Mouse (Mus musculus) forebrain, embryonic 15.5 days (tissue): ENCODE measurements around the gene Masp2. TPM values are rescaled to one million over a fixed set of nuclear protein-coding genes. Genes with fewer than 3 reads are reported as not detected.
A peak's percentile ranks its signal among the peaks of the same experiment; 100 is the strongest.

Source experiments
- ATAC-seq: fragments of 200-750 bp; cut with Nextera tagmentation; replicated peaks from 2 replicates; pipeline ENCODE4 v1.8.0; 2017; ENCODE audit warnings: mild to moderate bottlenecking, moderate TSS enrichment, moderate library complexity
- H3K27ac ChIP-seq: fragments of 300-500 bp; sonication (generic); replicated peaks from 2 replicates; pipeline ENCODE4 v1.5.1; 2015; ENCODE audit warnings: mild to moderate bottlenecking, inconsistent platforms
- H3K27me3 ChIP-seq: fragments of 300-500 bp; sonication (generic); 2 replicates; pipeline ENCODE4 v1.6.1; 2015; ENCODE audit warnings: inconsistent platforms
- H3K36me3 ChIP-seq: fragments of 300-500 bp; sonication (generic); 2 replicates; pipeline ENCODE4 v1.6.1; 2015; ENCODE audit warnings: mild to moderate bottlenecking, inconsistent platforms
- H3K4me1 ChIP-seq: fragments of 300-500 bp; sonication (generic); 2 replicates; pipeline ENCODE4 v1.6.1; 2015; ENCODE audit warnings: inconsistent platforms
- H3K4me2 ChIP-seq: fragments of 300-500 bp; sonication (generic); replicated peaks from 2 replicates; pipeline ENCODE4 v1.6.1; 2015; ENCODE audit warnings: mild to moderate bottlenecking, inconsistent platforms
- H3K4me3 ChIP-seq: fragments of 300-500 bp; sonication (generic); 2 replicates; pipeline ENCODE4 v1.5.1; 2015; ENCODE audit warnings: mild to moderate bottlenecking, inconsistent platforms
- H3K9ac ChIP-seq: fragments of 300-500 bp; sonication (generic); replicated peaks from 2 replicates; pipeline ENCODE4 v1.6.1; 2015; ENCODE audit warnings: mild to moderate bottlenecking, inconsistent platforms
- H3K9me3 ChIP-seq: fragments of 300-500 bp; sonication (generic); 2 replicates; pipeline ENCODE4 v1.6.1; 2016; ENCODE audit warnings: inconsistent platforms
- WGBS: fragments of 180-500 bp; shearing (Covaris S2); methylation state at CpG from one replicate; pipeline ENCODE4 v1.1.7; 2015; ENCODE audit warnings: mixed read lengths; 5-methylcytosine and 5-hydroxymethylcytosine counted together
- polyA plus RNA-seq: library from polyadenylated mRNA; unstranded; fragments of >200 nt; fragmentation: Nextera tagmentation; extraction: Ambion mirVana; gene quantifications from 2 replicates; pipeline ENCODE4 v1.2.1, GENCODE M21; 2015

Masp2 gene
- polyA plus RNA-seq = 0.68 and 1.1 TPM in 2 replicates

DNA sequence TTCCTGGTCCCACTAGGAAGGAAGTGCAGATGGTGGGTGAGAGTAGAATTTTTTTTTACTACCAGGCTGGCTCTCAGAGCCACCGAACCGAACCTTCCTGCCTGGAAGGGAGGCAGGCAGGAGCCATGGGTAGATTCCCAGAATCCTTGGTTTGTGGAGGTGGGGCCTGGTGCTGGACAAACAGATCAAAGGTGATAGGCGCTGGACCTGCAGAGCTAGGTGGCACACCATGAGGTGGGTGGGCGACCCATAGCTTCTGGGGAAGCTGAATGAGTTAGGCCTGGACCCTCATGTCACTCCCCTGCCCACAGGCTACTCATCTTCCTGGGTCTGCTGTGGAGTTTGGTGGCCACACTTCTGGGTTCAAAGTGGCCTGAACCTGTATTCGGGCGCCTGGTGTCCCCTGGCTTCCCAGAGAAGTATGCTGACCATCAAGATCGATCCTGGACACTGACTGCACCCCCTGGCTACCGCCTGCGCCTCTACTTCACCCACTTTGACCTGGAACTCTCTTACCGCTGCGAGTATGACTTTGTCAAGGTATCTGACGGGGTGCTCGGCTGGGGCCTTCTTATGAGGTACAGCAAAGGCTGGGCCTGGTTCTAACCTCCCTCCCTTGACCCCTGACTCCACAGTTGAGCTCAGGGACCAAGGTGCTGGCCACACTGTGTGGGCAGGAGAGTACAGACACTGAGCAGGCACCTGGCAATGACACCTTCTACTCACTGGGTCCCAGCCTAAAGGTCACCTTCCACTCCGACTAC, at the start of gene Masp2:
Gene Masp2 (plus strand): TSS at position 198 of the 764 bp plus-strand sequence.
- Histone ChIP-seq H3K4me1 (no peaks in the 10 kb centered on the region), H3K4me2 (no peak within 1 kb of the TSS), H3K9ac (no peak within 1 kb of the TSS), H3K4me3 (no peak within 1 kb of the TSS), H3K9me3 (no peaks in the 10 kb centered on the region), H3K27me3 (no peaks in the 10 kb centered on the region), H3K27ac (no peak within 1 kb of the TSS), H3K36me3 (peaks cover 13% of the 10 kb centered on the region; the same call in 1 of the 2 replicates)
- 90% methylated on average over 14 of the region's 14 CpGs for WGBS
- ATAC-seq = no peak

DNA sequence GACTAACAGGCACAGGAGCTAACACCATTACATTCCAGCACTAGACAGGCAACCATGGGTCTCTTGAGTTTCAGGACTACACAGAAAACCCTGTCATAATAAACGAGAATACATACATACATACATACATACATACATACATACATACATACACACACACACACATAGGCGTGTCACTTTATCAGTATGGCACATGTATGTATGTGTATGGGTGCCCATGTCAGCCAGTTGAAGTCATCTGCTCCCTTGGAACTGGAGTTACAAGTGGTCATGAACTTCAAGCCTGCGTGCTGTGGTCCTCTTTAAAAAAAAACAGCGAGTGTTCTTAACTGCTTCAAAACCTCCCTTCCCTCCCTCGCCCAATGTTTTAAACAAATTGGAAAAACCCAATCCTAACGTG, 44.6 kb upstream of the Masp2 start:
- peak overlapping the region; percentile 92 for H3K9ac ChIP-seq
- peak overlapping the region; percentile 94 for H3K27ac ChIP-seq
- no peaks in the 10 kb centered on the region for H3K27me3 ChIP-seq
- ATAC-seq = peak; percentile 65; the same call in 1 of the 2 replicates
- WGBS = 30% methylated on average over 6 of the region's 6 CpGs
- no peaks in the 10 kb centered on the region for H3K9me3 ChIP-seq
- H3K4me2 ChIP-seq = peak overlapping the region; percentile 55
- H3K4me1 ChIP-seq = peaks cover 14% of the 10 kb centered on the region
- peaks cover 70% of the 10 kb centered on the region for H3K36me3 ChIP-seq
- H3K4me3 ChIP-seq = peak overlapping the region; percentile 66

DNA sequence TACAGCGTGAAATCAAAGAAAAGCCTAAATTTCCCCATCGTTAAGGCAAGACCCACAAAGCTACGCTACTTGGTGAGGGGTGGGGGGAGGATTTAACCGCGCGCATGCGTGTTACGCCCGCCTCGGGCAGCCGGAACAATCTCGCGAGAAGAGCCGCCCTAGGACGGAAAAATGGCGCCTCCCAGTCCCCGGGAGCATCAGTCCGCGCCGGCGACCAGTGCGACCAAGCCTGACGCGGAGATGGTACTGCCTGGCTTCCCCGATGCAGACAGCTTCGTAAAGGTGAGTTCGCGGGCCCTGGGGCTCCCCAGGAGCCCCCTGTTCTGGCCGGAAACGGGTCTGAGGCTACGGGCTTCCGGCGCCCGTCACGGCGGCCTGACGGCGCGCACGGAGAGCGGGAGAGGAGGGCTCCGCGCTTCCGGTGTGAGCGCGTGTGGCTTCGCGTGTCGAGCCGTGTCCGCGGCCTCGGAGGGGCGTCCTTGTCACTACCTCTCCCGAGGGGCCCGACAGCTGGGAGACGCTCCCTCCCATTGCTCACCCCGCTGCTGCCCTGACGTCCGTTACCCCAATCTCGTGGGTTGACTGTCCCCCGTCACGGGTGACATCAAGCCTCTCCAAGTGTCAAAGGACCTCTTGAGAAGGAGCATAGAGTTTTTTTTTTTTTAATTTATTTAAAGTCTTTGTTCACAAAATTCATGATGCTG, 43.9 kb upstream of the Masp2 start, which contains the start of gene Exosc10:
Gene Exosc10 (plus strand): TSS at position 133 of the 704 bp plus-strand sequence.
- Histone ChIP-seq H3K9me3 (no peaks in the 10 kb centered on the region), H3K4me1 (peaks cover 14% of the 10 kb centered on the region), H3K36me3 (peaks cover 70% of the 10 kb centered on the region), H3K4me3 (peak within 1 kb of the TSS; percentile 66), H3K27ac (peak within 1 kb of the TSS; percentile 94), H3K4me2 (peak within 1 kb of the TSS; percentile 55), H3K27me3 (no peaks in the 10 kb centered on the region), H3K9ac (peak within 1 kb of the TSS; percentile 92)
- ATAC-seq = peak; percentile 95
- under 1% methylated on average over 61 of the region's 63 CpGs for WGBS

DNA sequence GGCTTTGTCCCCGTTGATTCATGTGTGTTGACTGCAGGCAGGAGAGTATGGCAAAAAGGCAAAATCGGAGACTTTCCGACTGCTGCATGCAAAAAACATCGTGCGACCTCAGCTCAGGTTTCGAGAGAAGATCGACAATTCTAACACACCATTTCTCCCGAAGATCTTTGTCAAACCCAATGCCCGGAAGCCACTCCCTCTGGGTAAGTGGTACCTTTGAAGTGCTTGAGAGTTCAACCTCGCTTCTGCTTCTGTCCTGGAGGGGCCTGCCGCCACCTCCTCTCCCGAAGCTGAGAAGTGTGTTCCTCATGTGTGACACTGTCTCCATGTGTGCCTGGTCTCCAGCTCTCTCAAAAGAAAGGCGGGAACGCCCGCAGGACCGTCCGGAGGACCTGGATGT, 39.7 kb upstream of the Masp2 start:
- Histone ChIP-seq H3K27me3 (no peaks in the 10 kb centered on the region), H3K9ac (no peak overlapping the region), H3K4me1 (peaks cover 12% of the 10 kb centered on the region), H3K27ac (no peak overlapping the region), H3K4me2 (no peak overlapping the region), H3K36me3 (peaks cover 77% of the 10 kb centered on the region), H3K4me3 (no peak overlapping the region), H3K9me3 (no peaks in the 10 kb centered on the region)
- no peak for ATAC-seq
- 91% methylated on average over 17 of the region's 17 CpGs for WGBS

DNA sequence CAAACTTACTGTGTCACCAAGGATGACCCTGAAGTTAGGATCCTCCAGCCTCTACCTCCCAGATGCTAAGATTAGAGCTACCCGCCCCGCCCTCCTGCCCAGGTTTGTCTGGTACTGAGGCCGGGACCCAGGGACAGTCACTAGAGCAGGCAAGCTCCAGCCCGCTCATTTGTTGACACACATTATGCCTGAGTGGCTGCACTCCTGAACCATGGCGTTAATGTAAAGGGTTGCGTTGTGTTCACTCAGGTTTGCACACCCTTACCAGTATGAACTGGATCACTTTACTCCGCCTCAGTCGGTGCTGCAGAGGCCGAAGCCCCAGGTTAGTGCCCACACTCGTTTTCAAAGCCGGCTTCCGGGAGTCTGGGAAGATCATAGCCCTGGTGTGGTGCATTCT, 38.8 kb upstream of the Masp2 start:
- Histone ChIP-seq H3K4me2 (no peak overlapping the region), H3K9ac (no peak overlapping the region), H3K36me3 (peaks cover 86% of the 10 kb centered on the region), H3K4me3 (no peak overlapping the region), H3K27me3 (no peaks in the 10 kb centered on the region), H3K9me3 (no peaks in the 10 kb centered on the region), H3K27ac (no peak overlapping the region), H3K4me1 (peaks cover 8% of the 10 kb centered on the region)
- ATAC-seq = no peak
- WGBS = 93% methylated on average over 12 of the region's 12 CpGs

DNA sequence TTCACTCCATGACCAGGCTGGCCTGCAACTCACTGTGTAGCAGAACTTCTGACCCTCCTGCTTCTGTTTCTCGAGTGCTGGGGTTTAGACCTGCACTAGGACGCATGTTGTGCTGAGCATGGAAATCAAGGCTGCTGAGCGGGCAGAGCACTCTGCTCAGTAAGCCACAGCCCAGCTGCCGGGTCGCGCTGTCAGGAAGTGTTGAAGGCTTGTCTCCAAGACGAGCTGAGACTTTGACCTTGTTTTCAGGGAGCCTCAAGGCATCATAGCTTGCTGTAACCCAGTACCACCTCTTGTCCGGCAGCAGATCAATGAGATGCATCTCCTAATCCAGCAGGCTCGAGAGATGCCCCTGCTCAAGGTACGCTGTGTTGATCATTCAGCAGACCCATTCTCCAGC, 32.2 kb upstream of the Masp2 start:
- 90% methylated on average over 10 of the region's 10 CpGs for WGBS
- H3K36me3 ChIP-seq = peaks cover 97% of the 10 kb centered on the region

DNA sequence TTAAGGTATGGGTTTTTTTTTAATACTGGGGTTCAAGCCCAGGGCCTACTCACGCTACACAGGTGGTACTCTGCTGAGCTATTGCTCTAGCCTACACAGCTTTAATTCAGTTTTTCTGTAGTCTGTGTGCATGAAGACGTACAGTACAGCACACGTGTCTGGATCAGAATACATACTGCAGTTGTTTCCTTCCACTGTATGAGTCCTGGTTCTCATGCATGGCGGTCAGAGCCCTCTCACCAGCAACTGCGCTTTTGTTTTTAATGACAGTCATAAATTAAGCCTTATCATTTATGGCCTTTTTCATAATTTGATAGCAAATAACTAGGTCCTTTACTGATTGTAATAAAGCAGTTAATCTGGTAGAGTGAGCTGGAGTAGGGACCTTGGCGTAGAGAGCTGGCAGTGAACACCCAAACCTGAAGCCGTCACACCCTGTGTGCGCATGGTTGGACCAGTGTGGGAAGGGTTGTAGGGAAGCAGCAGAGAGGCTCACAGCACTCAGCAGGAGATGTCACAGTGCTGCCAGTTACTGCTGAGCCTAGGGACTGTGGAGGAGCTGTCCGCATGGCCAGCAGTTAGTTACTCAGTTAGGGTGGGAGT, 31.6 kb upstream of the Masp2 start:
- no peaks in the 10 kb centered on the region for H3K4me1 ChIP-seq
- H3K36me3 ChIP-seq = peaks cover 97% of the 10 kb centered on the region
- no peaks in the 10 kb centered on the region for H3K9me3 ChIP-seq
- H3K27me3 ChIP-seq = no peaks in the 10 kb centered on the region
- H3K27ac ChIP-seq = no peak overlapping the region
- no peak overlapping the region for H3K4me3 ChIP-seq
- no peak for ATAC-seq
- WGBS = 95% methylated on average over 9 of the region's 9 CpGs
- no peak overlapping the region for H3K9ac ChIP-seq
- H3K4me2 ChIP-seq = no peak overlapping the region

More for the DNA sequence above, 32.2 kb upstream of the Masp2 start:
- Histone ChIP-seq H3K27ac (no peak overlapping the region), H3K27me3 (no peaks in the 10 kb centered on the region), H3K9ac (no peak overlapping the region), H3K4me3 (no peak overlapping the region), H3K4me2 (no peak overlapping the region), H3K4me1 (no peaks in the 10 kb centered on the region), H3K9me3 (no peaks in the 10 kb centered on the region)
- no peak for ATAC-seq

DNA sequence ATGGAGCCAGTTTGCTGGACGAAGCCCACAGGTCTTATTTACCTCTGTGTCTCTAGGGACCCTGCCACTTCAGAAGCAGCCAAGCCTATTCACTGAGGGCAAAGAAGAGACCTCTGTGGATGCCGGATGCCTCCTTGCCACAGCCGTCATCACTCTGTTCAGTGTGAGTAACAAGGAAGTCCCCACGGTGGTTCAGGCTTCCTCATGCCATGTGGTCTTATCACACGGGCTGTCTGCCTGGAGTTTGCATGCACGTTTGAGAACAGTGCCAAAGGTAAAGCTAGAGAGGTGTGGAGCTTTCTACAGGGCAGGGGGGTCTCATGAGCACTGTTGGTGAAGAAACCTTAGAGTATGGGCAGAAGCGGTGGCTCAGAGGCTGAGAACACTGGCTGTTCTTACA, 29.1 kb upstream of the Masp2 start:
- Histone ChIP-seq H3K27me3 (no peaks in the 10 kb centered on the region), H3K4me1 (no peaks in the 10 kb centered on the region), H3K9me3 (no peaks in the 10 kb centered on the region), H3K36me3 (peaks cover 91% of the 10 kb centered on the region), H3K4me3 (no peak overlapping the region), H3K4me2 (no peak overlapping the region), H3K27ac (no peak overlapping the region), H3K9ac (no peak overlapping the region)
- 94% methylated on average over 7 of the region's 7 CpGs for WGBS
- ATAC-seq = no peak

DNA sequence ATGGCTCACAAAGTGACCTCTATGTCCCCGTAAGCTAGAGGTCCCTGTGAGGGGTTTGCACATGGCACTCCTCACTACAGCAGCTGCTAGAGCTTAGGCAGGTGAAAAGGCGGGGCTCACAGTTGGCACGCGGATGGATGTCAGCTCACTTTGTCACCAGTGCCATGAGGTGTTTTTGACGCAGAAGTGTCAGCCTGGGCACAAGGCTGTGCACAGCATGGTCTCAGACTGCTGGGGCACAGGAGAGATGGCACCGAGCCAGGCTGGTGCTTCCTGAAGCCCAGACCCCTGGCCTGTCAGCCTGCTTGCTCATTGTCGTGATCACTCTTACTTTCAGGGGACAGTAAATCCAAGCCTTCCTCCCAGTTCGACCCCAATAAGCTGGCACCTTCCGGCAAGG, 21.6 kb upstream of the Masp2 start:
- no peaks in the 10 kb centered on the region for H3K4me1 ChIP-seq
- WGBS = 88% methylated on average over 9 of the region's 9 CpGs
- H3K4me3 ChIP-seq = no peak overlapping the region
- ATAC-seq = no peak
- no peaks in the 10 kb centered on the region for H3K27me3 ChIP-seq
- H3K9me3 ChIP-seq = no peaks in the 10 kb centered on the region
- H3K9ac ChIP-seq = no peak overlapping the region
- no peak overlapping the region for H3K27ac ChIP-seq
- H3K36me3 ChIP-seq = peaks cover 60% of the 10 kb centered on the region
- H3K4me2 ChIP-seq = no peak overlapping the region

DNA sequence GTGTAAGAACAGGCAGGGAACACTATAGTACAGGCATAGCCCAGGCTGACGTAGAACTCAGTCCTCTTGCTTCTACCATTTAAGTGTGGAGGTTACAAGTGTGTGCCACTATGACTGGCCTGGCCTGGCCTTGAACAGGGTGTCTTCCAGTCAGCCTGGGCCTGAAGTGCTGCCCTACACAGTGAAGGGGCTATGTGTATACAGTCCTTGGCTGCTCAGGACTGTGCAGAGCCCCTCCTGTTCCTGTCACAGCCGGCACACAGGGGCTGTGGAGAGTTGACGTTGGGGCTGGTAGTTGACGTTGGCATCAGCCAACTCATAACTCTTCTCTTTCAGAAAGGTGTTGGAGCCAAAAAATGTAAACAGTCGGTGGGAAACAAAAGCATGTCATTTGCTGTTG, 20.9 kb upstream of the Masp2 start:
- Histone ChIP-seq H3K4me2 (no peak overlapping the region), H3K27ac (no peak overlapping the region), H3K9me3 (no peaks in the 10 kb centered on the region), H3K9ac (no peak overlapping the region), H3K4me1 (no peaks in the 10 kb centered on the region), H3K36me3 (peaks cover 54% of the 10 kb centered on the region), H3K4me3 (no peak overlapping the region), H3K27me3 (no peaks in the 10 kb centered on the region)
- 86% methylated on average over 5 of the region's 5 CpGs for WGBS
- 0 out of 2 replicates have a peak, but pooled peaks have one; percentile 51 for ATAC-seq

DNA sequence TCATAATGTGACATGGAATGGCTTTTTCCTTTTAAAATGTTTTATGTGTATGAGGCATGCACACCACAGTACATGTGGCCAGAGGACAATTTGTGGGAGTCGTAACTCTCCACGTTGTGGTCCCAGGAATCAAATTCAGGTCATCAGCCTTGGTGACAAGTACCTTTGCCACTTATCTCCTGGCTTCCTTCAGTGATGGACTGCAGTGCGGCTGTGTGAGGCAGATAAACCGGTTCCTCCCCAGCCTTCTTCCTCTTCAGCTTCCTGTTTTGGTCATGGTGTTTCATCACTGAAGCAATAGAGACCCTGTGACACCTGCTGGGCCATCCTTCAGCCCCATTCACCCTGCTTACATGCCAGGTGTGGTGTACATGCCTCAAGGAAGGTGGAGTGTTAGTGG, 19.1 kb upstream of the Masp2 start:
- ATAC-seq = no peak
- no peaks in the 10 kb centered on the region for H3K27me3 ChIP-seq
- H3K9ac ChIP-seq = no peak overlapping the region
- WGBS = 93% methylated on average over 4 of the region's 4 CpGs
- H3K4me3 ChIP-seq = no peak overlapping the region
- H3K4me2 ChIP-seq = no peak overlapping the region
- H3K27ac ChIP-seq = no peak overlapping the region
- H3K4me1 ChIP-seq = no peaks in the 10 kb centered on the region
- peaks cover 41% of the 10 kb centered on the region for H3K36me3 ChIP-seq
- no peaks in the 10 kb centered on the region for H3K9me3 ChIP-seq

DNA sequence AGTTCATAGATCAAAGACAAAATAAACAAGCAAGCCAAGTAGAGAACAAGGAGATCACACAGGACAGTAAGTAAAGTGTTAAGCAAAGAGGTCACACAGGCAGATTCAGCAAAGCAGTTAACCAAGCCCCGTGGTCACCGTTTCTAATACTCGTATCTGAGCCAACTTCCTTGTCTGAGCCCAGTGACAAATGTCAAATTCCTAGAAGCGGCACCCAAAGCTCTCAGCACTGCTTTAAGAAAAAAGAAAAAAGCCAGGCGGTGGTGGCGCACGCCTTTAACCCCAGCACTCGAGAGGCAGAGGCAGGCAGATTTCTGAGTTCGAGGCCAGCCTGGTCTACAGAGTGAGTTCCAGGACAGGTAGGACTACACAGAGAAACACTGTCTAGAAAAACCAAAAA, 15.7 kb upstream of the Masp2 start:
- no peak for ATAC-seq
- Histone ChIP-seq H3K4me3 (no peak overlapping the region), H3K36me3 (peaks cover 9% of the 10 kb centered on the region; the same call in 1 of the 2 replicates), H3K9me3 (no peaks in the 10 kb centered on the region), H3K9ac (no peak overlapping the region), H3K27ac (no peak overlapping the region), H3K4me1 (peaks cover 16% of the 10 kb centered on the region), H3K4me2 (no peak overlapping the region), H3K27me3 (no peaks in the 10 kb centered on the region)
- WGBS = 88% methylated on average over 9 of the region's 9 CpGs
